Mouse (Mus musculus) bone marrow, adult 2 months (tissue): ENCODE results near the gene Slc52a3.

Experiments
- CTCF ChIP-seq: fragments of 200-500 bp; IDR thresholded peaks from 2 replicates; pipeline ENCODE4 v1.5.1; 2011; ENCODE audit warnings: low read length, control low read depth; ENCODE audit not compliant: control insufficient read depth, insufficient read depth
- POLR2A ChIP-seq: fragments of 200-500 bp; IDR thresholded peaks from 2 replicates; pipeline ENCODE4 v1.6.1; 2011; ENCODE audit warnings: low read depth, mild to moderate bottlenecking, control low read depth, low read length, borderline replicate concordance; ENCODE audit not compliant: control insufficient read depth

DNA sequence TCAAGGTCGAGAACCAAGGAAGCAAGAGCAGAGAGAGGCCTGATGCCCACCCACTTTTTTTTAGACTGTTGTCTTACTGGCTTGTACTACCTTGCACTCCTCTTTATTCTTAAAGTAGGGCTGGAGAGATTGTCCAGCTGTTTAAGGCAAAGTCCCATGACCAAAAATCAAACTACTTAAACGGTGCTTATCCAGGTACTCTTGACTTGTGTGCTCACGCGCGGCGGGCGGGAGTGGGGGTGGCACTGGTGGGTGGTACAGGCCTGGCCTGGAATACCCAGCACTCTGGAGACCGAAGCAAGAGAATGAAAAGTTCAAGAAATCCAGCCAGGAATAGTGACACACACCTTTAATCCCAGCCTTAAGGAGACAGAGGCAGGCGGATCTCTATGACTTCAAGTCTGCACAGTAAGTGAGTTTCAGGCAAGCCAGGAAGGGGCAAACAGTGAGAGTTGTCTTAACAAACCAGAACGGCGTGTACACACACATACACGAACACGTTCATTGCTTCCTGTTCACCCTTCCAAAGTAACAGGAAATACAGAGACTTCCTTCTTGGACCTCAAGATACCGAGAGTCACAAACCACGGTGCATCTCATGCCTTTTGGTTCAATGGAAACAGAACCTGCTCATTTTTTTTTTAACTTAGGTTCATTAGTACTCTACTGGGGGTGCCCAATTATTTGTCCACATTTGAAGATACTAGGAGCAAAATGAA, 12.9 kb downstream of the Slc52a3 start:
- no peak for TF ChIP-seq CTCF
- no peak for TF ChIP-seq POLR2A
